Mouse (Mus musculus): ENCODE results near the gene Cherp. TPM values are rescaled to one million over a fixed set of nuclear protein-coding genes. Genes with fewer than 3 reads are reported as not detected.
A peak's percentile ranks its signal among the peaks of the same experiment; 100 is the strongest.

The Cherp gene
- polyA plus RNA-seq, 1 experiment from 2014 or later: 53.4 TPM

- 90% methylated on average over 2 of the region's 2 CpGs for WGBS
- Histone ChIP-seq H3K4me3 (no peak overlapping the region), H3K27ac (no peak overlapping the region), H3K36me3 (peaks cover 90% of the 10 kb centered on the region), H3K4me2 (no peak overlapping the region), H3K4me1 (peaks cover 7% of the 10 kb centered on the region), H3K9ac (no peak overlapping the region), H3K9me3 (no peaks in the 10 kb centered on the region), H3K27me3 (no peaks in the 10 kb centered on the region)
- no peak for ATAC-seq (ENCODE audit: insufficient number of reproducible peaks, low FRiP score, low TSS enrichment, low read depth)
Observed at GRCm38 (mm10) chr8:72469243-72469642, 5.8 kb downstream of the Cherp start.

GRCm38 (mm10) chr8:72464211-72464610, 10.8 kb downstream of the Cherp start:
- H3K4me3 ChIP-seq: no peak overlapping the region
- 94% methylated on average over 10 of the region's 10 CpGs for WGBS
- no peak overlapping the region for H3K4me2 ChIP-seq
- no peaks in the 10 kb centered on the region for H3K4me1 ChIP-seq
- no peak for ATAC-seq (ENCODE audit: insufficient number of reproducible peaks, low FRiP score, low TSS enrichment, low read depth)
- no peaks in the 10 kb centered on the region for H3K9me3 ChIP-seq
- no peak overlapping the region for H3K27ac ChIP-seq
- peaks cover 100% of the 10 kb centered on the region for H3K36me3 ChIP-seq
- H3K27me3 ChIP-seq: no peaks in the 10 kb centered on the region
- no peak overlapping the region for H3K9ac ChIP-seq

- H3K4me2 ChIP-seq: no peak overlapping the region
- 88% methylated on average over 4 of the region's 4 CpGs for WGBS
- no peak overlapping the region for H3K4me3 ChIP-seq
- no peak overlapping the region for H3K9ac ChIP-seq
- no peaks in the 10 kb centered on the region for H3K9me3 ChIP-seq
- peaks cover 81% of the 10 kb centered on the region for H3K36me3 ChIP-seq
- H3K27me3 ChIP-seq: no peaks in the 10 kb centered on the region
- H3K4me1 ChIP-seq: no peaks in the 10 kb centered on the region
- no peak for ATAC-seq (ENCODE audit: insufficient number of reproducible peaks, low FRiP score, low TSS enrichment, low read depth)
- H3K27ac ChIP-seq: no peak overlapping the region
Observed at GRCm38 (mm10) chr8:72459881-72460533, 15.0 kb downstream of the Cherp start.

GRCm38 (mm10) chr8:72458457-72458856, 16.6 kb downstream of the Cherp start:
- H3K27me3 ChIP-seq: no peaks in the 10 kb centered on the region
- H3K27ac ChIP-seq: no peak overlapping the region
- 88% methylated on average over 6 of the region's 6 CpGs for WGBS
- no peak overlapping the region for H3K9ac ChIP-seq
- no peaks in the 10 kb centered on the region for H3K4me1 ChIP-seq
- H3K36me3 ChIP-seq: peaks cover 81% of the 10 kb centered on the region
- no peak for ATAC-seq (ENCODE audit: insufficient number of reproducible peaks, low FRiP score, low TSS enrichment, low read depth)
- H3K4me3 ChIP-seq: no peak overlapping the region
- no peaks in the 10 kb centered on the region for H3K9me3 ChIP-seq
- H3K4me2 ChIP-seq: no peak overlapping the region

- WGBS: 86% methylated on average over 3 of the region's 3 CpGs
- ATAC-seq (ENCODE audit: insufficient number of reproducible peaks, low FRiP score, low TSS enrichment, low read depth): no peak
- Histone ChIP-seq H3K27ac (no peak overlapping the region), H3K4me1 (no peaks in the 10 kb centered on the region), H3K4me2 (no peak overlapping the region), H3K36me3 (peaks cover 81% of the 10 kb centered on the region), H3K9ac (no peak overlapping the region), H3K4me3 (no peak overlapping the region), H3K9me3 (no peaks in the 10 kb centered on the region), H3K27me3 (no peaks in the 10 kb centered on the region)
Observed at GRCm38 (mm10) chr8:72457806-72458205, 17.2 kb downstream of the Cherp start.

GRCm38 (mm10) chr8:72455317-72455716, 19.7 kb downstream of the Cherp start:
- WGBS: 86% methylated on average over 4 of the region's 4 CpGs
- Histone ChIP-seq H3K4me3 (no peak overlapping the region), H3K4me1 (no peaks in the 10 kb centered on the region), H3K27ac (no peak overlapping the region), H3K4me2 (no peak overlapping the region), H3K36me3 (peaks cover 77% of the 10 kb centered on the region), H3K27me3 (no peaks in the 10 kb centered on the region), H3K9ac (no peak overlapping the region), H3K9me3 (no peaks in the 10 kb centered on the region)
- ATAC-seq (ENCODE audit: insufficient number of reproducible peaks, low FRiP score, low TSS enrichment, low read depth): no peak

- no peak overlapping the region for H3K4me2 ChIP-seq
- H3K9me3 ChIP-seq: no peaks in the 10 kb centered on the region
- H3K27me3 ChIP-seq: no peaks in the 10 kb centered on the region
- H3K4me1 ChIP-seq: no peaks in the 10 kb centered on the region
- H3K27ac ChIP-seq: no peak overlapping the region
- peaks cover 77% of the 10 kb centered on the region for H3K36me3 ChIP-seq
- H3K9ac ChIP-seq: no peak overlapping the region
- no peak for ATAC-seq (ENCODE audit: insufficient number of reproducible peaks, low FRiP score, low TSS enrichment, low read depth)
- H3K4me3 ChIP-seq: no peak overlapping the region
- 98% methylated on average over 2 of the region's 2 CpGs for WGBS
Observed at GRCm38 (mm10) chr8:72453904-72454303, 21.1 kb downstream of the Cherp start.

- no peak for ATAC-seq (ENCODE audit: insufficient number of reproducible peaks, low FRiP score, low TSS enrichment, low read depth)
- 84% methylated on average over 8 of the region's 8 CpGs for WGBS
- peaks cover 77% of the 10 kb centered on the region for H3K36me3 ChIP-seq
- no peaks in the 10 kb centered on the region for H3K4me1 ChIP-seq
- H3K9ac ChIP-seq: no peak overlapping the region
- H3K4me2 ChIP-seq: no peak overlapping the region
- no peak overlapping the region for H3K4me3 ChIP-seq
- no peaks in the 10 kb centered on the region for H3K27me3 ChIP-seq
- no peak overlapping the region for H3K27ac ChIP-seq
- no peaks in the 10 kb centered on the region for H3K9me3 ChIP-seq
Observed at GRCm38 (mm10) chr8:72451516-72451915, 23.5 kb downstream of the Cherp start.

- H3K4me3 ChIP-seq: no peak overlapping the region
- H3K4me1 ChIP-seq: peaks cover 10% of the 10 kb centered on the region; the same call in 1 of the 2 replicates
- H3K36me3 ChIP-seq: peaks cover 24% of the 10 kb centered on the region
- WGBS: 89% methylated on average over 6 of the region's 6 CpGs
- no peak for ATAC-seq (ENCODE audit: insufficient number of reproducible peaks, low FRiP score, low TSS enrichment, low read depth)
- H3K27me3 ChIP-seq: no peaks in the 10 kb centered on the region
- H3K9ac ChIP-seq: no peak overlapping the region
- H3K27ac ChIP-seq: no peak overlapping the region
- H3K9me3 ChIP-seq: no peaks in the 10 kb centered on the region
- no peak overlapping the region for H3K4me2 ChIP-seq
Observed at GRCm38 (mm10) chr8:72445071-72445470, 30.0 kb downstream of the Cherp start.

GRCm38 (mm10) chr8:72443994-72444350, 31.1 kb downstream of the Cherp start:
- Histone ChIP-seq H3K4me3 (peak overlapping the region; percentile 46), H3K9me3 (no peaks in the 10 kb centered on the region), H3K9ac (peak overlapping the region; percentile 39; the same call in 1 of the 2 replicates), H3K4me2 (peak overlapping the region; percentile 79), H3K4me1 (peaks cover 10% of the 10 kb centered on the region; the same call in 1 of the 2 replicates), H3K27ac (no peak overlapping the region), H3K36me3 (peaks cover 13% of the 10 kb centered on the region; the same call in 1 of the 2 replicates), H3K27me3 (no peaks in the 10 kb centered on the region)
- ATAC-seq (ENCODE audit: insufficient number of reproducible peaks, low FRiP score, low TSS enrichment, low read depth): no peak; the same call in 1 of the 2 replicates
- 39% methylated on average over 6 of the region's 6 CpGs for WGBS

GRCm38 (mm10) chr8:72443338-72443993, 31.6 kb downstream of the Cherp start, which contains the start of the genes Calr3 and 1700030K09Rik:
Gene Calr3, minus strand, starts transcription at chr8:72443870.
Gene 1700030K09Rik, plus strand, starts transcription at chr8:72443880.
- Histone ChIP-seq H3K27ac (no peak within 1 kb of the TSS), H3K9me3 (no peaks in the 10 kb centered on the region), H3K36me3 (peaks cover 12% of the 10 kb centered on the region; the same call in 1 of the 2 replicates), H3K9ac (peak within 1 kb of the TSS; percentile 48), H3K4me3 (peak within 1 kb of the TSS; percentile 46), H3K4me2 (peak within 1 kb of the TSS; percentile 79), H3K27me3 (no peaks in the 10 kb centered on the region), H3K4me1 (peaks cover 10% of the 10 kb centered on the region; the same call in 1 of the 2 replicates)
- WGBS: 4% methylated on average over 34 of the region's 34 CpGs
- ATAC-seq (ENCODE audit: insufficient number of reproducible peaks, low FRiP score, low TSS enrichment, low read depth): peak; percentile 98

GRCm38 (mm10) chr8:72438248-72439015, 36.6 kb downstream of the Cherp start:
- no peak overlapping the region for H3K27ac ChIP-seq
- no peak overlapping the region for H3K9ac ChIP-seq
- no peak overlapping the region for H3K4me2 ChIP-seq
- no peaks in the 10 kb centered on the region for H3K36me3 ChIP-seq
- no peak overlapping the region for H3K4me3 ChIP-seq
- ATAC-seq (ENCODE audit: insufficient number of reproducible peaks, low FRiP score, low TSS enrichment, low read depth): no peak
- H3K27me3 ChIP-seq: no peaks in the 10 kb centered on the region
- peaks cover 4% of the 10 kb centered on the region; the same call in 1 of the 2 replicates for H3K4me1 ChIP-seq
- no peaks in the 10 kb centered on the region for H3K9me3 ChIP-seq
- WGBS: 72% methylated on average over 8 of the region's 8 CpGs
